Mouse (Mus musculus): Measurements from ENCODE around the gene Nbas. TPM values are rescaled to one million over a fixed set of nuclear protein-coding genes. Genes with fewer than 3 reads are reported as not detected.

The Nbas gene
- polyA plus RNA-seq (2015; fragmentation: Illumina TruSeq; extraction: RNeasy Lipid Tissue Mini Kit (QIAGEN cat#74804); ENCODE audit: insufficient read depth, low read depth, low replicate concordance): 12.2 TPM

GRCm38 (mm10) chr12:13268826-13269449 is at the start of gene Nbas:
Nbas (plus strand) TSS chr12:13269133.

GRCm38 (mm10) chr12:13248691-13249572 is 20.0 kb upstream of the Nbas start, which contains the start of gene Ddx1:
Ddx1 (minus strand) TSS chr12:13249213.

Other genes starting within 250 kb of the Nbas start
- 9.7 TPM for gene Ddx1, start 19.9 kb upstream of the Nbas start, polyA plus RNA-seq (2015; fragmentation: Illumina TruSeq; extraction: RNeasy Lipid Tissue Mini Kit (QIAGEN cat#74804); ENCODE audit: insufficient read depth, low read depth, low replicate concordance)